ENCODE assay signal across 8 mouse cellular contexts in genomic region chr8:15221211-15221912, GRCm38 (mm10).
DNase-seq lines count a peak whose midpoint lies in the region.

No protein-coding gene starts in this region.

- intact Hi-C loops in gastrocnemius, postnatal 14 days (cut with DNase I; ENCODE audit: low total_unique reads): no loop called here
- intact Hi-C loops in left cerebral cortex, postnatal 4 days (cut with DNase I): no loop called here

- peak; percentile 45 to 62 for DNase-seq in cerebellum, adult 18-20 months
- no peak for DNase-seq in cerebellum, adult 11-12 months
- DNase-seq in ES-CJ7 (ENCODE audit: low read depth, low spot score): peak; percentile 53
- peak; percentile 86 to 90 for DNase-seq in cerebellum, postnatal 10 days
- peak; percentile 43 for DNase-seq in gastrocnemius, postnatal 14 days
- peak; percentile 70 for DNase-seq in left cerebral cortex, postnatal 4 days
- peak; percentile 65 for DNase-seq in neural tube, embryonic 10.5 days (ENCODE audit: extremely low spot score, low spot score)
- peak; percentile 5 to 51 for DNase-seq in urinary bladder, adult 18-20 months (ENCODE audit: low spot score in 2 of 2)
